Mouse (Mus musculus) 416B (cell line): ENCODE data around the gene Brix1.

Experiments
- DNase-seq: peaks from one replicate; pipeline ENCODE4 v3.0.0; 2011; ENCODE audit warnings: low read depth

Gene Brix1

DNA sequence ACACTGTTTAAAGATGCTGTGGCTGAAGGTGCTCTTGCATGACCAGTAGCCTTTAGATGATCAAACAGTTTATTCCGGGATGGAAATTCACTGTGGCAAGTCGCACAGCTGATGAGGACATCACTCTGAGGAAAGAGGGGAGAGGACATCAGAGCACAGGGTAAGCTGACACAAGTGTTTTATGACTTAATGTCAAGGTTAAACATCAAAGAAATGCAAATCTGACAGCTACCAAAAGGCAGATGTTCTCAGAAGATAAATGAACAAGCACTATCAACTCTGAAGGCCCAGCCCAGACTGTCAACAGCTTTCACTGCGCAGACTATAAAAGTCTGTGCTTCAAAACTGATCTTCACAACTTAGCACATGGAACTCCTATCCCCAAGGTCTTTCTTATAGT is 38.6 kb downstream of the Brix1 start:
- no peak for DNase-seq

GRCm38 (mm10) chr15:10442275-10442674 is 43.5 kb downstream of the Brix1 start:
- no peak for DNase-seq

DNA sequence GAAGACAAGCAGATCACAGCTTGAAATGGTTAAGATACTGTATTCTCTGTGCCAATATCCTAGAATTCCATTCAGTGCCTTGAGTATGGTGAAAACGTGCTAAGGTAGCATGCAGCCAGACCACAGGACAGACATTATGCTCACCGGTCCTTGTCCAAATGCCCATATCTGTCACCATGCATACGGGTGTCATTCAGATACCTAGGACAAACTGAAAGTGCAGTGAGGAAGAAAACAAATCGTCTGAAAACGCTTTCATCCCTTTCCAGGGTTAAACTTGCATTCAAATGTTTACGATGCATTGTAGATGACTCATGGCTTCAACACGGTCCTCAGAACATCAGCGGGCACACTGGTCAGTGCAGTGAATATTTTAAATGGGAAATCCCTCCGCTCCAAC is 44.3 kb downstream of the Brix1 start:
- DNase-seq: no peak

DNA sequence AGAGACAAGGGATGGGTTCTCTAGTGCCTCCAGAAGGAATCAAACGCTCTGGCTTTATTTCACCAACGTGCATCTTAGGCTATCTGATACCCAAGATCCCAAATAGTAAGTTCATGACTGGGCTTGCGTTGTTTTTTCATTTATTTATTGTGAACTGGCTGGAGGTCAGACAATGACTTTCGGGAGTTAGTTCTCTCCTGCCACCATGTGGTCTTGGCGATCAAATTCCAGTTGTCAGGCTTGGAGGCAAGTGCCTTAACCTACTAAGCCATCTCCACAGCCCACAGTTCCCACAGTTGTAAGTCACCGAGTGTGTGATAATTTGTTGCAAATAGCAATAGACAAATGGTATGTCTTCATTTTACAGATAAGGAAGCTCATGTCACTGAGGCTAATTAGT is 45.8 kb downstream of the Brix1 start:
- no peak for DNase-seq

DNA sequence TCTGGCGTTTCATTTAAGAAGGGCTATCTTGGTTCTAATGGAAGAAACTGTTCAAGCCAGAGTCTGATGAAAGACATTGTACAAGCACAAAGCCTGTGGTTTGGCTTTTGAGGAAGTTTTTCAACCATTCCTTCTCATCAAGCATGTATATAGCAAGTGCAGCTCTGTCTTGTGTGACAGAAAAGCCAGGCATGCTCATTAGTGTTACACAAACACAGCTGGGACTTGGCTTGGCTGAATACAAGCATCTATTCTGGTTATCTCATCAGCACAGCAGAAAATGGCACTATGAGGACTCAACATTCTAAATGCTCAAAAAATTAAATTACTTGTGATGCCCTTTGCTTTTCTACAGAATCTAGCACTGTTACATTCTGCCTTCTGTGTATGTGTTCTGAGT is 48.9 kb downstream of the Brix1 start:
- DNase-seq: peak; percentile 20

DNA sequence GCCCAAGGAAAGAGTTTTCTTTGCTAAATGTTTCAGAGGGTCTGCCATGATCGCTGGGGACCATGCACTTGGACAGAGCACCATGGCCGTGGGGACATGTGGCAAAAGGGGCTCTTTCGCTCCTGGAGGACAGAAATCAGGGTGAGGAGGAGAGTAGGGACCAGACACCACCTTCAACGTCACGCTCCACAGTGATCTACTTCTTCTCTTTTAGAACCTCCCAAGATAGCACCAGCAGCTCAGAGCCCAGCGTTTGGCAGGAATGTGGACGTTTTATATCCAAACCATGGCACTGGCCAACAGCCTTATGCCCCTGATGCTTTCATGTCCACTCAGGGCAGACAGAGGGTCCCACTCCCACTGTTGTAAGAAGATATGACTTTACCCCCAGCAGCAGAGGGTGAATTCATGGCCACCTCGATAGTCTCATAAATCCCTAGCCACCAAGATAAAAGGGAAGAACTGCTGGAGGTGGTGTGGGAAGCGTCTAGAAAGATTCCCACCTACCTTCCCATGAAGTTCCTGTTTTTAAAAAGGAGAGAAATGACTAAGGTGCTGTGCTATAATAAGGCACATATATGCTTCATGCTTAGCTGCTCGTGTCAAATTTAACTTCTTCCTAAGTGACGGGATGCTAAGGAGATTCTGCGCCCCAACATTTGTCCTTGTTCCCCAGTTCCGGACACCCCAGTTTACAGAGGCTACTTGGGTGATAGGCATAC is 59.0 kb downstream of the Brix1 start:
- DNase-seq: no peak

- no peak for DNase-seq
Measured at GRCm38 (mm10) chr15:10426124-10426523, 59.6 kb downstream of the Brix1 start.
